ENCODE assay signal across 27 mouse cellular contexts in the genomic region with DNA sequence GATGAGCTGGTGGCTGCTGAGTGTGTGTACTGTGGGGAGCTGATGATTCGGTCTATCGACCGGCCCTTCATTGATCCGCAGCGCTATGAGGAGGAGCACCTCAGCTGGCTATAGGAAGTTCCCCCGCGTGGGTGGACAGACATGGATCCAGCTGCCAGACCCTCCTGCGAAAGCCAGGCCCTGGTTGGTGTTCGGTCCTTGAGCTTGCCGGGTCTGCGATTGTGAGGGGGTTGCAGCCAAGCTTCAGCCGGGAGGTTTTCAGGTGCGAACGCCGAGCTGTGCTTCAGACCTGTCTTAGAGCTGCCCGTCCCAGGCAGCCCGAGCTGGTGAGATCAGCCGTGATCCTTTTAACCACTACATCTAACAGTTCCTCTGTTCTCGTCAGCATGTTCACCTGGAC. TPM values are rescaled to one million over a fixed set of nuclear protein-coding genes. Genes with fewer than 3 reads are reported as not detected.
"Had no signal": no experiment of that assay in that cellular context is flagged by ENCODE, and none has a peak within 500 bp of the region (broad histone marks: within the 10 kb centered on the region; RNA-seq: fewer than 3 reads in every experiment).

No protein-coding gene starts in this region.

- H3K27me3 ChIP-seq: heart, embryonic 13.5 days; heart, embryonic 15.5 days; intestine, embryonic 15.5 days; limb, embryonic 12.5 days; liver, embryonic 12.5 days had no signal

- DNase-seq: gastrocnemius, adult 2 months; gastrocnemius, postnatal 10 days; gastrocnemius, postnatal 25 days; heart, postnatal 14 days; heart, postnatal 4 days; kidney, adult 18-20 months; kidney, adult 8-10 months; kidney, postnatal 10 days; kidney, postnatal 4 days; liver had no signal

- H3K4me3 ChIP-seq: gastrocnemius, adult 2 months; heart, embryonic 13.5 days; heart, embryonic 15.5 days; hindbrain, embryonic 10.5 days; hindbrain, embryonic 12.5 days; intestine, embryonic 15.5 days; layer of hippocampus, adult 2 months; left cerebral cortex, adult 2 months; limb, embryonic 10.5 days; limb, embryonic 12.5 days; liver, embryonic 12.5 days had no signal

- H3K27ac ChIP-seq: gastrocnemius, adult 2 months; heart, embryonic 13.5 days; heart, embryonic 15.5 days; hindbrain, embryonic 10.5 days; hindbrain, embryonic 12.5 days; hindbrain, embryonic 14.5 days; intestine, embryonic 15.5 days; layer of hippocampus, adult 2 months; left cerebral cortex, adult 2 months; limb, embryonic 10.5 days; limb, embryonic 12.5 days; liver, embryonic 12.5 days; liver, embryonic 14.5 days had no signal

- H3K9me3 ChIP-seq: heart, embryonic 13.5 days; heart, embryonic 15.5 days; hindbrain, embryonic 10.5 days; hindbrain, embryonic 12.5 days; intestine, embryonic 15.5 days; limb, embryonic 10.5 days; limb, embryonic 12.5 days; liver, embryonic 12.5 days had no signal

RNA-seq across cellular contexts. Expression of gene Rhov, which starts 26.4 kb away (rescaled TPM):
- total RNA-seq: gastrocnemius, adult 2 months; gastrocnemius, postnatal 10 days; gastrocnemius, postnatal 25 days; heart, adult 8-10 months; heart, postnatal 14 days; heart, postnatal 4 days had no signal
- polyA plus RNA-seq: heart, embryonic 11.5 days; heart, postnatal 0 days had no signal

RNA-seq across cellular contexts. Expression of gene Dll4, which starts 28.1 kb away (rescaled TPM):
- total RNA-seq: granulocyte monocyte progenitor cell, adult 5-6 weeks had no signal
- polyA plus RNA-seq: inflammation-experienced regulatory T-cells, adult 6 months had no signal

RNA-seq across cellular contexts. Expression of gene Chac1, which starts 53.5 kb away (rescaled TPM):
- total RNA-seq: granulocyte monocyte progenitor cell, adult 5-6 weeks had no signal
- polyA plus RNA-seq: inflammation-experienced regulatory T-cells, adult 6 months had no signal
